Mouse (Mus musculus) lung, adult 2 months (tissue): ENCODE measurements around the gene Nek9.

Experiments used
- CTCF ChIP-seq: fragments of 200-500 bp; IDR thresholded peaks from 2 replicates; pipeline ENCODE4 v1.5.1; 2011; ENCODE audit warnings: mild to moderate bottlenecking, low read length, control low read depth; ENCODE audit not compliant: insufficient read depth
- POLR2A ChIP-seq: fragments of 200-500 bp; IDR thresholded peaks from 2 replicates; pipeline ENCODE4 v1.6.1; 2011; ENCODE audit warnings: low read depth, mild to moderate bottlenecking, control low read depth, low read length, borderline replicate concordance; ENCODE audit errors: extremely low read depth

GRCm38 (mm10) chr12:85373591-85374560 lies 34.7 kb upstream of the Nek9 start:
- TF ChIP-seq CTCF (no peak), POLR2A (peak; percentile 41; the same call in 1 of the 2 replicates)
